Mouse (Mus musculus) limb, embryonic 12.5 days (tissue): ENCODE data around the gene Hcfc1. TPM values are rescaled to one million over a fixed set of nuclear protein-coding genes. Genes with fewer than 3 reads are reported as not detected.
A peak's percentile ranks its signal among the peaks of the same experiment; 100 is the strongest.

Experiments
- ATAC-seq: fragments of 200-750 bp; cut with Nextera tagmentation; 2 replicates; pipeline ENCODE4 v1.8.0; 2017; ENCODE audit warnings: low read depth, moderate TSS enrichment; ENCODE audit not compliant: insufficient number of reproducible peaks, insufficient read depth, low FRiP score, low TSS enrichment
- H3K27ac ChIP-seq: fragments of 300-500 bp; sonication (generic); 2 replicates; pipeline ENCODE4 v1.5.1; 2016; ENCODE audit warnings: mild to moderate bottlenecking, moderate library complexity
- H3K27me3 ChIP-seq: fragments of 300-500 bp; sonication (generic); 2 replicates; pipeline ENCODE4 v1.6.1; 2016; ENCODE audit warnings: mild to moderate bottlenecking, moderate library complexity
- H3K36me3 ChIP-seq: fragments of 300-500 bp; sonication (generic); 2 replicates; pipeline ENCODE4 v1.6.1; 2016; ENCODE audit warnings: mild to moderate bottlenecking, moderate library complexity
- H3K4me1 ChIP-seq: fragments of 300-500 bp; sonication (generic); replicated peaks from 2 replicates; pipeline ENCODE4 v1.6.1; 2016
- H3K4me2 ChIP-seq: fragments of 300-500 bp; sonication (generic); 2 replicates; pipeline ENCODE4 v1.6.1; 2016; ENCODE audit warnings: mild to moderate bottlenecking, moderate library complexity
- H3K4me3 ChIP-seq: fragments of 300-500 bp; sonication (generic); replicated peaks from 2 replicates; pipeline ENCODE4 v1.5.1; 2016; ENCODE audit warnings: mild to moderate bottlenecking
- H3K9ac ChIP-seq: fragments of 300-500 bp; sonication (generic); replicated peaks from 2 replicates; pipeline ENCODE4 v1.6.1; 2016; ENCODE audit warnings: mild to moderate bottlenecking, moderate library complexity
- H3K9me3 ChIP-seq: fragments of 300-500 bp; sonication (generic); 2 replicates; pipeline ENCODE4 v1.6.1; 2016; ENCODE audit warnings: mild to moderate bottlenecking, moderate library complexity
- WGBS: fragments of 180-500 bp; shearing (Covaris S2); methylation state at CpG from one replicate; pipeline ENCODE4 v1.1.7; 2016; 5-methylcytosine and 5-hydroxymethylcytosine counted together
- polyA plus RNA-seq: library from polyadenylated mRNA; unstranded; fragments of >200 nt; fragmentation: Nextera tagmentation; extraction: Ambion mirVana; gene quantifications from 2 replicates; pipeline ENCODE4 v1.2.1, GENCODE M21; 2016

The Hcfc1 gene
- polyA plus RNA-seq, 1 experiment from 2014 or later: 74.0 TPM

GRCm38 (mm10) chrX:73969729-73970128 is 3.6 kb upstream of the Hcfc1 start:
- H3K27ac ChIP-seq: no peak overlapping the region
- no peaks in the 10 kb centered on the region for H3K4me1 ChIP-seq
- H3K4me3 ChIP-seq: no peak overlapping the region
- H3K27me3 ChIP-seq: peaks cover 25% of the 10 kb centered on the region
- no peak for ATAC-seq
- 98% methylated on average over 2 of the region's 2 CpGs for WGBS
- no peak overlapping the region for H3K9ac ChIP-seq
- H3K36me3 ChIP-seq: no peaks in the 10 kb centered on the region
- H3K9me3 ChIP-seq: no peaks in the 10 kb centered on the region
- H3K4me2 ChIP-seq: no peak overlapping the region

GRCm38 (mm10) chrX:73969167-73969566 is 3.0 kb upstream of the Hcfc1 start:
- H3K9me3 ChIP-seq: no peaks in the 10 kb centered on the region
- H3K27me3 ChIP-seq: peaks cover 25% of the 10 kb centered on the region
- no peak for ATAC-seq
- 67% methylated on average over 1 of the region's 1 CpGs for WGBS
- no peak overlapping the region for H3K4me2 ChIP-seq
- H3K4me1 ChIP-seq: peaks cover 4% of the 10 kb centered on the region; the same call in 1 of the 2 replicates
- no peak overlapping the region for H3K9ac ChIP-seq
- no peak overlapping the region for H3K27ac ChIP-seq
- H3K36me3 ChIP-seq: 0 out of 2 replicates have a peak, but pooled peaks cover 2% of the 10 kb centered on the region
- no peak overlapping the region for H3K4me3 ChIP-seq

- Histone ChIP-seq H3K36me3 (peaks cover 9% of the 10 kb centered on the region; the same call in 1 of the 2 replicates), H3K27ac (peak overlapping the region; percentile 98), H3K4me1 (peaks cover 17% of the 10 kb centered on the region), H3K4me2 (peak overlapping the region; percentile 49), H3K27me3 (peaks cover 25% of the 10 kb centered on the region), H3K9me3 (no peaks in the 10 kb centered on the region), H3K4me3 (peak overlapping the region; percentile 66), H3K9ac (peak overlapping the region; percentile 74; the same call in 1 of the 2 replicates)
- peak; percentile 85 for ATAC-seq
- WGBS: 18% methylated on average over 60 of the region's 60 CpGs
Measured at GRCm38 (mm10) chrX:73967177-73968075, 1.3 kb upstream of the Hcfc1 start.

- Histone ChIP-seq H3K4me2 (peak overlapping the region; percentile 70), H3K36me3 (peaks cover 23% of the 10 kb centered on the region; the same call in 1 of the 2 replicates), H3K27ac (peak overlapping the region; percentile 98), H3K9ac (peak overlapping the region; percentile 74), H3K27me3 (peaks cover 25% of the 10 kb centered on the region), H3K4me3 (peak overlapping the region; percentile 66), H3K4me1 (peaks cover 17% of the 10 kb centered on the region), H3K9me3 (no peaks in the 10 kb centered on the region)
- WGBS: 20% methylated on average over 20 of the region's 20 CpGs
- ATAC-seq: no peak
Measured at GRCm38 (mm10) chrX:73965307-73965706, 850 bp downstream of the Hcfc1 start.

- no peak for ATAC-seq
- 25% methylated on average over 3 of the region's 3 CpGs for WGBS
- Histone ChIP-seq H3K36me3 (peaks cover 29% of the 10 kb centered on the region), H3K27ac (no peak overlapping the region), H3K9ac (peak overlapping the region; percentile 74), H3K4me2 (peak overlapping the region; percentile 70), H3K27me3 (peaks cover 25% of the 10 kb centered on the region), H3K9me3 (no peaks in the 10 kb centered on the region), H3K4me1 (peaks cover 17% of the 10 kb centered on the region), H3K4me3 (peak overlapping the region; percentile 66)
Measured at GRCm38 (mm10) chrX:73964363-73964762, 1.8 kb downstream of the Hcfc1 start.

- Histone ChIP-seq H3K27me3 (no peaks in the 10 kb centered on the region), H3K4me3 (no peak overlapping the region), H3K36me3 (peaks cover 93% of the 10 kb centered on the region), H3K9me3 (no peaks in the 10 kb centered on the region), H3K9ac (no peak overlapping the region), H3K27ac (no peak overlapping the region), H3K4me1 (no peaks in the 10 kb centered on the region), H3K4me2 (no peak overlapping the region)
- ATAC-seq: no peak
- 90% methylated on average over 6 of the region's 6 CpGs for WGBS
Measured at GRCm38 (mm10) chrX:73954988-73955387, 11.2 kb downstream of the Hcfc1 start.

- Histone ChIP-seq H3K4me2 (no peak overlapping the region), H3K9me3 (no peaks in the 10 kb centered on the region), H3K4me1 (no peaks in the 10 kb centered on the region), H3K27ac (no peak overlapping the region), H3K27me3 (no peaks in the 10 kb centered on the region), H3K9ac (no peak overlapping the region), H3K36me3 (peaks cover 98% of the 10 kb centered on the region), H3K4me3 (no peak overlapping the region)
- ATAC-seq: no peak
- WGBS: 87% methylated on average over 5 of the region's 5 CpGs
Measured at GRCm38 (mm10) chrX:73952603-73953002, 13.6 kb downstream of the Hcfc1 start.

- no peaks in the 10 kb centered on the region for H3K27me3 ChIP-seq
- no peak overlapping the region for H3K9ac ChIP-seq
- no peak overlapping the region for H3K4me3 ChIP-seq
- H3K27ac ChIP-seq: no peak overlapping the region
- WGBS: 88% methylated on average over 10 of the region's 10 CpGs
- no peak for ATAC-seq
- H3K9me3 ChIP-seq: no peaks in the 10 kb centered on the region
- no peaks in the 10 kb centered on the region for H3K4me1 ChIP-seq
- peaks cover 100% of the 10 kb centered on the region for H3K36me3 ChIP-seq
- no peak overlapping the region for H3K4me2 ChIP-seq
Measured at GRCm38 (mm10) chrX:73949341-73949740, 16.8 kb downstream of the Hcfc1 start.

- no peaks in the 10 kb centered on the region for H3K4me1 ChIP-seq
- no peaks in the 10 kb centered on the region for H3K9me3 ChIP-seq
- H3K4me3 ChIP-seq: no peak overlapping the region
- 0 out of 2 replicates have a peak, but pooled peaks have one; percentile 48 for ATAC-seq
- H3K9ac ChIP-seq: no peak overlapping the region
- H3K4me2 ChIP-seq: no peak overlapping the region
- H3K27ac ChIP-seq: no peak overlapping the region
- H3K36me3 ChIP-seq: peaks cover 100% of the 10 kb centered on the region
- WGBS: 31% methylated on average over 4 of the region's 4 CpGs
- no peaks in the 10 kb centered on the region for H3K27me3 ChIP-seq
Measured at GRCm38 (mm10) chrX:73948647-73949046, 17.5 kb downstream of the Hcfc1 start.

- Histone ChIP-seq H3K27ac (no peak overlapping the region), H3K4me3 (no peak overlapping the region), H3K4me1 (no peaks in the 10 kb centered on the region), H3K9me3 (no peaks in the 10 kb centered on the region), H3K4me2 (no peak overlapping the region), H3K27me3 (no peaks in the 10 kb centered on the region), H3K36me3 (peaks cover 100% of the 10 kb centered on the region), H3K9ac (no peak overlapping the region)
- ATAC-seq: no peak
- 87% methylated on average over 6 of the region's 6 CpGs for WGBS
Measured at GRCm38 (mm10) chrX:73946896-73947295, 19.3 kb downstream of the Hcfc1 start.

- Histone ChIP-seq H3K36me3 (peaks cover 62% of the 10 kb centered on the region), H3K4me1 (no peaks in the 10 kb centered on the region), H3K4me3 (no peak overlapping the region), H3K27me3 (no peaks in the 10 kb centered on the region), H3K9me3 (no peaks in the 10 kb centered on the region), H3K9ac (no peak overlapping the region), H3K4me2 (no peak overlapping the region), H3K27ac (no peak overlapping the region)
- no peak for ATAC-seq
- 93% methylated on average over 2 of the region's 2 CpGs for WGBS
Measured at GRCm38 (mm10) chrX:73942294-73942693, 23.9 kb downstream of the Hcfc1 start.
